Mouse (Mus musculus): Measurements from ENCODE around the gene Fsip1. TPM values are rescaled to one million over a fixed set of nuclear protein-coding genes. Genes with fewer than 3 reads are reported as not detected.

Fsip1 gene
- polyA plus RNA-seq, 1 experiment from 2014 or later = 1.2 TPM

- DNase-seq (ENCODE audit: low spot score) = peak; percentile 36
- H3K27ac ChIP-seq = no peak overlapping the region
- 73% methylated on average over 7 of the region's 7 CpGs for WGBS
Observed at GRCm38 (mm10) chr2:118236196-118236595, 20.6 kb downstream of the Fsip1 start.

GRCm38 (mm10) chr2:118235614-118236013 lies 21.2 kb downstream of the Fsip1 start:
- no peak for DNase-seq (ENCODE audit: low spot score)
- Histone ChIP-seq H3K4me3 (no peak overlapping the region), H3K27me3 (ENCODE audit: low read depth, poor library complexity, severe bottlenecking) (no peaks in the 10 kb centered on the region), H3K9me3 (replicated peaks) (no peaks in the 10 kb centered on the region), H3K27ac (no peak overlapping the region), H3K4me1 (peaks cover 13% of the 10 kb centered on the region), H3K36me3 (no peaks in the 10 kb centered on the region)
- 85% methylated on average over 3 of the region's 3 CpGs for WGBS

More at GRCm38 (mm10) chr2:118236196-118236595, 20.6 kb downstream of the Fsip1 start:
- Histone ChIP-seq H3K36me3 (no peaks in the 10 kb centered on the region), H3K4me3 (no peak overlapping the region), H3K27me3 (ENCODE audit: low read depth, poor library complexity, severe bottlenecking) (no peaks in the 10 kb centered on the region), H3K9me3 (replicated peaks) (no peaks in the 10 kb centered on the region), H3K4me1 (peaks cover 13% of the 10 kb centered on the region)

DNA sequence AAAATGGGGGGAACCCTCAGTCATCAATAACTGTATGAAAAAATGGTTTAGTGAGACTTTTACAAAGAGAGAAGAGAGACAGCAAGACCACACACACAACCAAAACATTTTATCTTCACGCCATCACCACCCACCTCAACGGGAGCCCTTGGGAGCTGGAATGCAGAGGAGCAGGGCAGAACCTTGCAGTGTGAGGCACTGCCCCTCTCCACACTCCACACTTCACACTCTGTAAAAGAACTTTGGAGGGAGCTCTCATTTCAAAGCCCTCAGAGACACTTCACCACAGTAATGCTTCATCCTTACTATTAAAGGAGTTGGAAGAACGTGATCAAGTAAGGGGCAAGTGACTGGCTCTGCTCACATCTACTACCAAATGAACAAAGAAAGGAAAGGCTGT lies 26.2 kb downstream of the Fsip1 start:
- no peaks in the 10 kb centered on the region for H3K9me3 ChIP-seq (replicated peaks)
- no peak overlapping the region for H3K4me3 ChIP-seq
- H3K4me1 ChIP-seq = peaks cover 4% of the 10 kb centered on the region
- 50% methylated on average over 3 of the region's 3 CpGs for WGBS
- H3K27me3 ChIP-seq (ENCODE audit: low read depth, poor library complexity, severe bottlenecking) = no peaks in the 10 kb centered on the region
- H3K36me3 ChIP-seq = no peaks in the 10 kb centered on the region
- no peak for DNase-seq (ENCODE audit: low spot score)
- H3K27ac ChIP-seq = no peak overlapping the region

- WGBS = 92% methylated on average over 4 of the region's 4 CpGs
- Histone ChIP-seq H3K4me3 (no peak overlapping the region), H3K4me1 (0 out of 2 replicates have a peak, but pooled peaks cover 4% of the 10 kb centered on the region), H3K36me3 (no peaks in the 10 kb centered on the region), H3K9me3 (replicated peaks) (no peaks in the 10 kb centered on the region), H3K27me3 (ENCODE audit: low read depth, poor library complexity, severe bottlenecking) (no peaks in the 10 kb centered on the region), H3K27ac (no peak overlapping the region)
- DNase-seq (ENCODE audit: low spot score) = no peak
Observed at GRCm38 (mm10) chr2:118228486-118229079, 28.2 kb downstream of the Fsip1 start.

GRCm38 (mm10) chr2:118225316-118226041 lies 31.3 kb downstream of the Fsip1 start:
- Histone ChIP-seq H3K4me3 (no peak overlapping the region), H3K4me1 (0 out of 2 replicates have a peak, but pooled peaks cover 4% of the 10 kb centered on the region), H3K9me3 (replicated peaks) (no peaks in the 10 kb centered on the region), H3K36me3 (no peaks in the 10 kb centered on the region), H3K27ac (no peak overlapping the region), H3K27me3 (ENCODE audit: low read depth, poor library complexity, severe bottlenecking) (no peaks in the 10 kb centered on the region)
- no peak for DNase-seq (ENCODE audit: low spot score)
- 86% methylated on average over 10 of the region's 10 CpGs for WGBS

DNA sequence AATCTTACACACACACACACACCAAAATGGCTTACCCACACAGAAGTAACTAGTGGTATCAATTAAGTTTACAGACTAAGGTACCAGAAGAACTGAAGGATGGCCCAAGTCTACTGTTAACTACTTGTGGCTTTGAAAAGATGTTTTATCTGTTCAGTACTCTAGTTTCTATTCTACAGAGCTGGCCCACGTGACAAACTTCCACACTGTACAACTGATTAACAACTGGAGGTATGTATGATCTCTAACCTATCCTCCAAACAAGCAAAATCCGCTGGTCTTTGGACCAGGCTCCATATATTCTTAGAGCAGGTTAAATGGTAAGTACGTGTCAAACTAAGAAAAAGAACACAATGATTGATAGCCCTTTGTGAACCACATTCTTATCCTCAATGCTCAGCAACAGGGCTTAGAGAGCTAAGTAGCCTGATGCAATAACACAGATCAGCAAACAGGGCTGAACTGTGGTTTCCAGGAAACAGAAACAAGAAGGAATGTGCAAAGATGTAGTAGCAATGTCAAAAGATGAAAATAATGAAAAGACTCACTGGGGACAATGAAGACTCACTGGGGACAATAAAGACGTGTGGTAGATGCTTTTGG lies 38.7 kb downstream of the Fsip1 start:
- no peak for DNase-seq (ENCODE audit: low spot score)
- no peaks in the 10 kb centered on the region for H3K9me3 ChIP-seq (replicated peaks)
- no peaks in the 10 kb centered on the region for H3K36me3 ChIP-seq
- no peaks in the 10 kb centered on the region for H3K4me1 ChIP-seq
- no peaks in the 10 kb centered on the region for H3K27me3 ChIP-seq (ENCODE audit: low read depth, poor library complexity, severe bottlenecking)
- 80% methylated on average over 4 of the region's 4 CpGs for WGBS
- no peak overlapping the region for H3K4me3 ChIP-seq
- no peak overlapping the region for H3K27ac ChIP-seq

- no peak for DNase-seq (ENCODE audit: low spot score)
- H3K27me3 ChIP-seq (ENCODE audit: low read depth, poor library complexity, severe bottlenecking) = 0 out of 2 replicates have a peak, but pooled peaks cover 7% of the 10 kb centered on the region
Observed at GRCm38 (mm10) chr2:118209712-118210111, 47.1 kb downstream of the Fsip1 start.

GRCm38 (mm10) chr2:118208651-118209050 lies 48.1 kb downstream of the Fsip1 start:
- Histone ChIP-seq H3K9me3 (replicated peaks) (no peaks in the 10 kb centered on the region), H3K4me3 (no peak overlapping the region), H3K27ac (no peak overlapping the region), H3K27me3 (ENCODE audit: low read depth, poor library complexity, severe bottlenecking) (0 out of 2 replicates have a peak, but pooled peaks cover 7% of the 10 kb centered on the region), H3K36me3 (no peaks in the 10 kb centered on the region), H3K4me1 (peaks cover 21% of the 10 kb centered on the region)
- 39% methylated on average over 5 of the region's 5 CpGs for WGBS
- DNase-seq (ENCODE audit: low spot score) = no peak

More at GRCm38 (mm10) chr2:118209712-118210111, 47.1 kb downstream of the Fsip1 start:
- H3K4me1 ChIP-seq = peaks cover 11% of the 10 kb centered on the region
- no peaks in the 10 kb centered on the region for H3K9me3 ChIP-seq (replicated peaks)
- no peak overlapping the region for H3K4me3 ChIP-seq
- WGBS = 78% methylated on average over 5 of the region's 5 CpGs
- H3K36me3 ChIP-seq = no peaks in the 10 kb centered on the region
- no peak overlapping the region for H3K27ac ChIP-seq

GRCm38 (mm10) chr2:118205991-118206585 lies 50.7 kb downstream of the Fsip1 start:
- Histone ChIP-seq H3K27me3 (ENCODE audit: low read depth, poor library complexity, severe bottlenecking) (0 out of 2 replicates have a peak, but pooled peaks cover 7% of the 10 kb centered on the region), H3K4me1 (peaks cover 28% of the 10 kb centered on the region), H3K4me3 (no peak overlapping the region), H3K9me3 (replicated peaks) (no peaks in the 10 kb centered on the region), H3K36me3 (no peaks in the 10 kb centered on the region), H3K27ac (no peak overlapping the region)
- 20% methylated on average over 8 of the region's 8 CpGs for WGBS
- no peak for DNase-seq (ENCODE audit: low spot score)

GRCm38 (mm10) chr2:118204646-118205045 lies 52.1 kb downstream of the Fsip1 start:
- H3K27me3 ChIP-seq (ENCODE audit: low read depth, poor library complexity, severe bottlenecking) = 0 out of 2 replicates have a peak, but pooled peaks cover 7% of the 10 kb centered on the region
- WGBS = 87% methylated on average over 4 of the region's 4 CpGs
- peaks cover 28% of the 10 kb centered on the region for H3K4me1 ChIP-seq
- no peaks in the 10 kb centered on the region for H3K9me3 ChIP-seq (replicated peaks)
- no peak overlapping the region for H3K27ac ChIP-seq
- DNase-seq (ENCODE audit: low spot score) = no peak
- no peak overlapping the region for H3K4me3 ChIP-seq
- no peaks in the 10 kb centered on the region for H3K36me3 ChIP-seq

DNA sequence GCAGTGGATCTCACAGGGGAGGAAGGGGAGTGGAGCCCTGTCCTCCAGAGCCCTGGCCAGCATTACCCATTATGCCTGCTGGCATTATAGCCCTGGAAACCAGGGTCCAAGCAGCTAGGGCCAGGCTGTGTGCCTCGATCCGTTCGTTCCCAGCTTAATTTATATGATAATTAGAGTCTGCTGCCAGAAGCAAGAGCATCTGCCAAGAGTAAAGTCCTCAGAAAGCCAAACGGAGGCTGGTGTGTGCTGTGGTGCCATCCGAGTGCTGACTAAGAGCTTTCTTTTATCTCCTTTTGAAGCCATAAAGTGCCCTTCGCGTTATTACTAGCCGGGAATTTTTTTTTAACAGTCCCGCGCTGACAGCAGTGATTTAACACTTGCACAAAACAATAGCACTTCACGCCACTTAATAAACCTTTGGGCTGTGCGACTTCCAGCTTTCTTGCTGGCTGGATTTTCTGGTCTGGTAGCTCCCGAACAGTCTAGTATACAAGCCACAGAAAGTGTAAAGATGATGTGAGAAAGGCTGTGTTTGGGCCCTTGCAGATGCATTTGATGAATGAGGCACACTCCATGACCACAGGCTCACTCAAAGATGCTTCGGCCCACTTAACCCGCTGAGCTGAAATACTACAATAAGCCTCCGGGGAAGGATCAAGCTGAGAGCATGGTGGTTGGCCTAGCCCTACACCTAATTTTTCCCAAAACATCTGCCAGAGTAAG lies 52.9 kb downstream of the Fsip1 start:
- H3K4me3 ChIP-seq = peak overlapping the region; percentile 16; the same call in 1 of the 2 replicates
- DNase-seq (ENCODE audit: low spot score) = peak; percentile 38
- H3K4me1 ChIP-seq = peaks cover 28% of the 10 kb centered on the region
- no peaks in the 10 kb centered on the region for H3K36me3 ChIP-seq
- H3K9me3 ChIP-seq (replicated peaks) = no peaks in the 10 kb centered on the region
- H3K27ac ChIP-seq = no peak overlapping the region
- WGBS = 11% methylated on average over 16 of the region's 16 CpGs
- 0 out of 2 replicates have a peak, but pooled peaks cover 7% of the 10 kb centered on the region for H3K27me3 ChIP-seq (ENCODE audit: low read depth, poor library complexity, severe bottlenecking)

GRCm38 (mm10) chr2:118202934-118203333 lies 53.8 kb downstream of the Fsip1 start:
- 75% methylated on average over 2 of the region's 2 CpGs for WGBS
- Histone ChIP-seq H3K4me1 (peaks cover 25% of the 10 kb centered on the region), H3K9me3 (replicated peaks) (no peaks in the 10 kb centered on the region), H3K4me3 (no peak overlapping the region), H3K27ac (no peak overlapping the region), H3K27me3 (ENCODE audit: low read depth, poor library complexity, severe bottlenecking) (0 out of 2 replicates have a peak, but pooled peaks cover 7% of the 10 kb centered on the region), H3K36me3 (no peaks in the 10 kb centered on the region)
- no peak for DNase-seq (ENCODE audit: low spot score)
